Mouse (Mus musculus): Measurements from ENCODE around the gene Pcmt1.
"Not testable (repeated sequence)": the region's sequence is repeated elsewhere in the genome, so short reads cannot be mapped to it uniquely, and the experiment has no call there.

Gene Pcmt1

GRCm38 (mm10) chr10:7645911-7646310, 35.0 kb downstream of the Pcmt1 start:
- DNase-seq (ENCODE audit: extremely low read depth, low read depth): no peak

GRCm38 (mm10) chr10:7640366-7640765, 40.6 kb downstream of the Pcmt1 start:
- no peak for DNase-seq (ENCODE audit: extremely low read depth, low read depth)

- DNase-seq (ENCODE audit: extremely low read depth, low read depth): no peak
Observed at GRCm38 (mm10) chr10:7630951-7631720, 49.8 kb downstream of the Pcmt1 start.

GRCm38 (mm10) chr10:7630286-7630685, 50.6 kb downstream of the Pcmt1 start:
- DNase-seq (ENCODE audit: extremely low read depth, low read depth): no peak

GRCm38 (mm10) chr10:7629092-7629491, 51.8 kb downstream of the Pcmt1 start:
- no peak for DNase-seq (ENCODE audit: extremely low read depth, low read depth)

GRCm38 (mm10) chr10:7623861-7624518, 56.9 kb downstream of the Pcmt1 start:
- DNase-seq (ENCODE audit: extremely low read depth, low read depth): no peak

- DNase-seq (ENCODE audit: extremely low read depth, low read depth): no peak
Observed at GRCm38 (mm10) chr10:7622378-7622777, 58.6 kb downstream of the Pcmt1 start.

GRCm38 (mm10) chr10:7620723-7621122, 60.2 kb downstream of the Pcmt1 start:
- no peak for DNase-seq (ENCODE audit: extremely low read depth, low read depth)

- DNase-seq (ENCODE audit: extremely low read depth, low read depth): no peak
Observed at GRCm38 (mm10) chr10:7619821-7620241, 61.1 kb downstream of the Pcmt1 start.

GRCm38 (mm10) chr10:7617556-7617955, 63.4 kb downstream of the Pcmt1 start:
- not testable (repeated sequence) for DNase-seq (ENCODE audit: extremely low read depth, low read depth)

GRCm38 (mm10) chr10:7617146-7617545, 63.8 kb downstream of the Pcmt1 start:
- DNase-seq (ENCODE audit: extremely low read depth, low read depth): not testable (repeated sequence)

GRCm38 (mm10) chr10:7614834-7615233, 66.1 kb downstream of the Pcmt1 start:
- no peak for DNase-seq (ENCODE audit: extremely low read depth, low read depth)

- not testable (repeated sequence) for DNase-seq (ENCODE audit: extremely low read depth, low read depth)
Observed at GRCm38 (mm10) chr10:7612210-7612609, 68.7 kb downstream of the Pcmt1 start.

- DNase-seq (ENCODE audit: extremely low read depth, low read depth): no peak
Observed at GRCm38 (mm10) chr10:7611647-7612046, 69.3 kb downstream of the Pcmt1 start.

- no peak for DNase-seq (ENCODE audit: extremely low read depth, low read depth)
Observed at GRCm38 (mm10) chr10:7608611-7609010, 72.3 kb downstream of the Pcmt1 start.

GRCm38 (mm10) chr10:7606437-7606836, 74.5 kb downstream of the Pcmt1 start:
- DNase-seq (ENCODE audit: extremely low read depth, low read depth): no peak

GRCm38 (mm10) chr10:7605168-7605567, 75.8 kb downstream of the Pcmt1 start:
- DNase-seq (ENCODE audit: extremely low read depth, low read depth): no peak

- peak; percentile 29 for DNase-seq (ENCODE audit: extremely low read depth, low read depth)
Observed at GRCm38 (mm10) chr10:7600647-7601046, 80.3 kb downstream of the Pcmt1 start.

GRCm38 (mm10) chr10:7598177-7598576, 82.8 kb downstream of the Pcmt1 start:
- no peak for DNase-seq (ENCODE audit: extremely low read depth, low read depth)

- no peak for DNase-seq (ENCODE audit: extremely low read depth, low read depth)
Observed at GRCm38 (mm10) chr10:7596251-7596650, 84.7 kb downstream of the Pcmt1 start.

GRCm38 (mm10) chr10:7594797-7595196, 86.1 kb downstream of the Pcmt1 start:
- DNase-seq (ENCODE audit: extremely low read depth, low read depth): no peak

- DNase-seq (ENCODE audit: extremely low read depth, low read depth): no peak
Observed at GRCm38 (mm10) chr10:7590792-7591191, 90.1 kb downstream of the Pcmt1 start.

- no peak for DNase-seq (ENCODE audit: extremely low read depth, low read depth)
Observed at GRCm38 (mm10) chr10:7590234-7590689, 90.7 kb downstream of the Pcmt1 start.
